Mouse (Mus musculus) kidney, postnatal 4 days (tissue): ENCODE results near the gene Lrrc14b.

Source experiments
- DNase-seq, 2 experiments: peaks; one replicate each; pipeline ENCODE4 v3.0.0; 2021; ENCODE audit warnings: mixed read lengths in 2 of 2

Gene Lrrc14b

DNA sequence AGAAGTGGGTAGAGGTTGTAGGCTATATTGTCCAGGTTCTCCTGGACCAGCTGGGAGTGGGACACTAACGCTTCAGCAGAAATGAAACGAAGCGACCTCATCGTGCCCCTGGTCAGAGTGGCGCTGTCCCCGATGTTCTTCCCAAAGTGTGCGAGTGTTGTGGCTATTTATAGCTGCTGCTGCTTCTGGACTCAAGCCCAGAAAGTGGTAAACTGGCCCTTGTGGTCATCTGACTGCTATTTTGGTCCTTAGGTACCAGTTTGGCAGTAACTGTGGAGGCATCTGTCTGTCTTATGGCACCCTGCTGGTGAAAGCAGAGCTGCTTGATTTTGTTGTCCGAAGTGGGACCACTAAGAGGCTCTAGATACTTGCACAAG is at the start of gene Lrrc14b:
TSS of gene Lrrc14b (minus strand) at position 147 of the 377 bp plus-strand sequence.
- peak; percentile 5 for DNase-seq

DNA sequence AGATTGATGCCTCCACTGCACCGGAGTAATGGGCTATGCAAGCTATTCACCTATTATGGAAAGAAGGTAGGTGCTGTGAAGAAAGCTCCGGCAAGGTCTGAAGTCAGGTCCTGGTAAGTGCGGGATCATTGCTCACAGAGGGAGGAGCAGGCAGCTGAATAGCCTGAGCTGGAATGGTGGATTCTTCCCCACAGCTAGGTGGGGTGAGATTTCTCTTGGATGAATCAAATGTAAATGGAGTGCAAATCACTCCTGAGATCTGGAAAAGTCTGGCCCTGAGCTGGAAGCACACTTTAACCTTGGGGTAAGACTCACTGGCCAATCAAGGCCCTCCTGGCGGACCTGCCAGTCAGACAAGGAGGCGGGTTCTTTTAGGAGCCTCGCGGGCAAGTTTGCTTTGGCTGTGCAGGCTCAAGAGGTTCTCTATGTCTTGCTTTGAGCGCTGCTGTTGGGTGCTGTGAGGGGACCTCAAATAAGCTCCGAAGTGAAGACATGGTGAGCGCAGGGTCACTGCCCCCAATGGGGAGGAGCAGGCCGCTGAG is 35.6 kb upstream of the Lrrc14b start, which contains the start of gene Ftl1-ps1:
TSS of gene Ftl1-ps1 (plus strand) at position 397 of the 542 bp plus-strand sequence.
- peak; percentile 41 to 46 for DNase-seq

DNA sequence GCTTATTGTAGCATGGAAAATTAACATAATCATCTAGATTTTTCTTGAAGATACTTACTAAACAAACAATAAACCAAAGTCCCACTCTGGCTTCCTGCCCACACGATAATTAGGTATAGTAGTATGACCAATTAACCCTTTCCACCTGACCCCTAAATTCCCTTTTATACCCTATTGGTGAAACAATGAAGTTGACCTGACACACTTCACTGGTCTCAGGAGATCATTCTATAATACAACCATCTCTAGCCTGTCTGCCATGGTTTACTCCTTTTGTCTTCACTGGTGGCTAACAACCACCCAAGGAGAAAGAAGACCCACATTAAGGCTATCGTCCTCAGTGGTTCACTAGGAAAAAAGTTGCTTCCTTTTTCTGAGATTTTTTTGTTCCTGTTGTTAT is 27.4 kb upstream of the Lrrc14b start:
- no peak for DNase-seq

DNA sequence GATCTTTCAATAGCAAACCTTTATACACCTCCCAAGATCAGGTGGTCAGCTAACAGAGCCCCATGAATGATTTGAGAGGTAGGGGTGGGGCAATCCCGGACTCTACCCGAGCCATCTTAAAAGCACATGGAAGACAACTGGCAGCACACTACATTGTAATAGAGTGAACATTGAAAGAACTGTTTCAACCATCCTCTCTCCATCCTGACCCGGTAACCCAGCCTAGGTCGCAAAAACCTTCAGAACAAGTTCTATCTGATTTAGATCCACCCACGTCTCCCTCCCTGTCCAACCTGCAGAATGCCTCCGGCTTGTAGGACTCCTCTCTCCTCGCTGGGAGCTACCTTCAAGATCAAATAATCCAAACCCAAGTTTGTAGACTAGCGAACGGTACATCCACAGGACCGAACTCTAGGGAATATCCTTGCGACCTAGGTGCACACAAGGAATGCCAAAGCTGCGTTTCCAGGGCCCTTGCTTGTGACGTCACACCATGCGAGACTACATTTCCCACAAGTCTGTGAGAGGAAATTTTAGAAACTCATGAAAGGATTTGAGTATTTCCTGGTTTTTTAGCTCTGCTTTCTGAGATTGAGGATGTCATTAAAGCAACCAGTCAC is 26.7 kb upstream of the Lrrc14b start, which contains the start of gene Zfp72:
TSS of gene Zfp72 (minus strand) at position 466 of the 620 bp plus-strand sequence.
- peak; percentile 81 to 83 for DNase-seq

DNA sequence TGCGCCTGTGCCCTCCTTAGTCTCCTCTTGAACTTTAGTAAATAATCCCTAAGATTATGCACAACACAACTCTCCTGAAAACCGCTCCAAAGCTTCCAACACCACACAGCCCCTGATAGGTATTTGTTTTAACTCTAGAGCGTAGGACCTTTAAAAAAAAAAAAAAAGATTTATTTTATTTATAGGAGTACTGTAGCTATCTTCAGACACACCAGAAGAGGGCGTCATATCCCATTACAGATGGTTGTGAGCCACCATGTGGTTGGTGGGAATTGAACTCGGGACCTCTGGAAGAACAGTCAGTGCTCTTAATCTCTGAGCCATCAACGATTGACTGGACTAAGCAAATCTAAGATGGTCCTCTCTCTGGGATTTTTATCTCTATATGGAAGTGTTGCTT is 25.9 kb upstream of the Lrrc14b start:
- DNase-seq = no peak

DNA sequence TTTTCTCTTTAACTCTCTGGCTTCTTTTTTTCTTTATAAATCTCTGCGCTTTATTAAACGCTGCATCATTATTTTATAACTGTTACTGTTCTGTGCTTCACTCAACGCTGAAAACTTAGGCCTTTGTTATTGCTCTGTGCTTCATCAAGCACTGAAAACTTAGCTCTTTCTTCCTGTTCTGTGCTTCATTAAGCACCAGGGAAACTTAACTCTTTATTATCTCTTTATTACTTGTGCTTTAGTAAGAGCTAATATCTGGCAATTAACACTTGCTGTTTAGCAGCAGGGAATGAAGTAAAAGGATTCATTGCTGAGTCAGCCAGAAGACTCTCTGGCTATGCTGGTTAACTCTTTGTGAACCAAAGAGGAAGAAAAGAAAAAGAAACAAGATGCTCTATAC is 18.5 kb upstream of the Lrrc14b start:
- DNase-seq = no peak

DNA sequence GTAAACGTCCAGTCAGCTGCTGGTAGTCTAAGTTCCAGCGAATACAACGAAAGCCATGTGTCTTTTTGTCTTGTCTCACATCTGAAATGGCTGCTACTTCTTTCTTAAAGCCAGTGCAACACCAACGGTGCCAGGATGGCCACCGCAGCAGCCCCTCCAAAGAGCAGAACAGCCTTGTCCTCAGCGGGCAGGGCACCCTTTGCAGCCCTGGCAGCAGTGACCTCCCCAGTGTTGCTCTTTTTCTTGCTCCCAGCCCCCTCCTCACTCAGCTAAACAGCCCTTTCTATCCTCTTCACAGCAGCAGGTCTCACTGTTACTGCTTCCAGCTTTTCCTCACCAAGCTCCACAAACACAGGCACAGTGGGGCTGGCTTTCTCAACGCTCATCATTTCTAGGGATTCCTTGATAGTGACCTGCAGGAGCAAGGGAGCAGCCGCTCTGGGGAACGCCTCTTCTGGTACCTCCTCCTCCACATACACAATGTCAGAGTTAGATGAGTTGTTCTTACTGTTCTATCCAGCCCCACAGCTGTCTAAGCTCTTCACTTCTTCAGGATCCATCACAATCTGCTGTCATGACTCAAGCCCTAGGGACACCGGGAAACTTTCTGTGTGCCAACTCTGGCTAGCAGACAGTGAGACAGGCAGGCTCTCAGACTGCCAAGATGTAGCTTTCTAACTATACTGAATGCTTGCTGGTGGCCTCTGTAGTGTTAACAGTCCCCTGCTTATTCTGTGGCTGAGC is 17.9 kb upstream of the Lrrc14b start:
- peak in 1 of 2 experiments; percentile 9 for DNase-seq

DNA sequence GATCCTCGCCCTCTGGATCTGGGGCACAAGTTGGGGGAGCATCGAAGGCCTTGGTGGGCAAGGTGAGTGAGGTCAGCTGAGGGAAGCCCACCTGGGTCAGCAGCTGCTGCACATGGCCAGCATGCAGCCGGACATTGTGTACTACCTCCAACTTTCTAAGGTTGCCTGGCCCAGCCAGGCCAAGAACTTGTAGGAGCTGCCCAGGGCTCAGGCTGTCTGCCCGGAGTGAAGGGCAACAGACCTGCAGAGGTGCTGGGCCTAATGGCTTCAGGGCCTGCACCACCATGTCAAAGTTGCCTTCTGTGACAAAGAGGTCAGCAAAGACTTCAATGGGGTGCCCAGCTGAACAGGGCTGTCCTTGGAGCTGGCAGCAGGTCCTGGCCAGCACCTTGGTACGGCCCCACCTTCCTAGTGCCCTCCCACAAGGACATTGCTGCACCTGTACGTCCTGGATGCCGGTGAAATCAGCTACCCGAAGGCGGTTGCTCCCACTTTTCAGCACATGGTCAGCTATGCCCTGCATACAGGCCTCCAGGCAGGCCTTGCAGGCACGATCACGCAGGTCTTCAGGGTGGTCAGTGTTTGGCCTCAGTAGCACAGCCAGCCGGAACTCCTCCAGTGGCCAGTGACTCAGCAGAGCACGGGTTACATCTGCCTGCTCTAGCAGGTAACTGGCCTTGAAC is 488 bp downstream of the Lrrc14b start:
- peak; percentile 2 to 6 for DNase-seq

DNA sequence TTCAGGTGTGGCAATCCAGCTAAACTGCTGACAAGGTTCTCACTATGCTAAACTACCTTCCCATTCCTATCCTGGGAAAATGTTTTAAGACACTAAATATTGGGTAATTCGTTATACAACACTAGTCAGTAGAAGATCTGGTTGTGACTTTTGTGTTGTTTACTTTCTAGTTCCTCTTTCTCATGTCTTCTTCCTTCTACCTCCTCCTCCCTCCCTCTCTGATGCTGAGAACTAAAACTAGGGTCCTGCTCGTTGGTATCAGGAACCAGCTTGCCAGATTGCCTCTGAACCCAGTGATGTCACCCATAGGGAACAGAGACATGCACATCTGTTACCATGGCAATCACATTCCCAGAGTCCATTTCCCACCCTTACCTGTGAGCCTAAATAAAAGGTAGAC is 1.6 kb downstream of the Lrrc14b start:
- no peak for DNase-seq

DNA sequence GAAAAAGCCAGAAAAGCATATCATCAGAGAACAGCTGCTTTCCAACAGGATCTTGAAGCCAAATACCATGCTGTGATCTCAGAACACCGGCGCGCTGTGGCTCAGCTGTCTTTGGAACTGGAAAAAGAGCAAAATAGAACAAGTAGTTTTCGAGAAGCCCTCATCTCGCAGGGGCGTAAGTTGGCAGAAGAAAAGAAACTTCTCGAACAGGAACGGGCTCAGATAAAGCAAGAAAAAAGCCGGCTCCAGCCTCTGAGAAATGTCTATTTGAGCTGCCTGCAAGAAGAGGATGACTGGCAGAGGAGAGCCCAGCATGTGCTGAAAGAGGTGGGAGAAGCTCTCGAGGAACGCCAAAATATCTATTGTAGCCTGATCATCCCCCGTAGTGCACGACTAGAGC is 7.3 kb downstream of the Lrrc14b start:
- DNase-seq = no peak

DNA sequence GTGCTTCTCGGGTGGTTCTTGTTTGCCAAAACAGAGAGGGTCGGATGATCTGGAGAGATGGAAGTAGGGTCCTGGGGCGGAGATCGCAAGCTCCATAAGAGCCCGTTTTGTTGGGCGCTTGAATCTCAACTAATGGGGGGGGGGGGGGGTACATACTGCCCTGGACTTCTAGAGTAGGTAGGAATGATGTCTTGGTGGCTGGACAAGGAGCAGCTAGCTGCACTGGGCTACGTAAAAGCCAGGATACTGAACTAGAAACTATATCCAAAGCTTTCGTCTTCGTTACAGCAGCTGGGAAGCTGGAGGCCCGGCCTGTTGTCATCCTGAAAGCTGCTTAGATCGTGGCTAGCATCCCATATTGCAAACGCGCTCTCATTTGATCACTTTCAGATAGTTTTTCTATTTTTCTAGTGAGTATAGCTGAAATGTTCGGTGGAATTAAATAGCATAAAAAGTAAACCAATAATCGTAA is 13.3 kb downstream of the Lrrc14b start:
- DNase-seq = no peak

DNA sequence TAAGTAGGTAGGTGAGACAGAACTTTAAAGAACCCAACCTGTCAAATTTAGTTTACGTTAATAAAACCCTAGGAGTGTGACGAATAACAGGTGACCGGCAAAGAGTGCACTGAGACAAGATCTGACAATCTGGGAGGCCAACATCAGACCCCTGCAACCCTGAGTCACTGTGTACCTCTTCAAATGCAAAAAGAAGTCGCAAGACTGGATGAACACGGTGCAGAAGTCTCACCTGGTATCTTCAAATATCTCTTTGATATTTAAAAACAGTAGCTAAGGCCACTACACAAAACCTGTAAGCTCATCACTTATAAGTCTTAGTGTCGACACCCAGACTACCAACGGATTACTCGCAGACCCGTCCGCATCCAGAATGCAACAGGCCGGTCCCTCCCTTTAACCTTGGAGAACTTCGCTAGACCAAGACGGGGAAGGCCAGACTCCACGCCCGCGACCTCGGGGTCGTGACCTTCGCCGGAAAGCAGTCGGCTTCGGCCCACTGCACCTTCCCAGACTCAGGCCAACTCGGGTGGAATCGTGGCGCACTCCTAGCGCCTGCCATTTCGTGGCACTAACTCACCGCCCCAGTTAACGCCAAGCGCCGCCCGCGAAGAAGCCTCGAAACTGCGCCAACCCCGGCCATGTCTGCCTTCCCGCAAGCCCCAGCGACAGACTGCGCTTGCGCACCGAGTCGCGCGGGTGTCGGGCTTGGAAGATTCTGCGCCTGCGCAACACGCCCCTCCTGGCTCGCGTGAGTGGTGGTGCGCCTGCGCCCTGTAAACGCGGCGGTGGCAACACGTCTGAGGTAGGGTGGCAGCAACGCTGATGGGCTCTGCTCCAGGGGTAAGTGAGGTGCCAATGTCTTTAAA is 14.0 kb downstream of the Lrrc14b start, which contains the start of the genes Sdha and Ccdc127:
TSS of gene Sdha (minus strand) at position 715 of the 869 bp plus-strand sequence.
TSS of gene Ccdc127 (plus strand) at position 744 of the 869 bp plus-strand sequence.
- peak; percentile 97 to 98 for DNase-seq

DNA sequence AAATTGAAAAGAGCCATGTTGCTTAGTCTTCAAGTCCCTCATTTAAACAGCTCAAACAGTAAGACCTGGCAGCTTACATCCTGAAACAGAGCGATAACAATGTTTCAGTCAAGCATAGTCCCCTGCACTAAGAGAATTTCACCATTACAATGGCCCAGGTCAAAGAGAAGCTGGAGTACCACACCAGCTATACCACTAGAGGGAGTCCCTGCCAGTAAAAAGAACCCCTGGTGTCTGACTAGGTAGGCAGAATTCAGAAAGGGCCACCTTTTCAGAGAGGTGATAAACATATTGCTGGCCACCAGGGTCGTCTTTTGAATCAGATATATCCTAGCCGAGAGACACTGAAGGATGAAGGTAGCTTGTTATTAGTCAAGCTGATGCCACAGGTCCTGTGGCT is 22.8 kb downstream of the Lrrc14b start:
- peak; percentile 31 to 63 for DNase-seq

DNA sequence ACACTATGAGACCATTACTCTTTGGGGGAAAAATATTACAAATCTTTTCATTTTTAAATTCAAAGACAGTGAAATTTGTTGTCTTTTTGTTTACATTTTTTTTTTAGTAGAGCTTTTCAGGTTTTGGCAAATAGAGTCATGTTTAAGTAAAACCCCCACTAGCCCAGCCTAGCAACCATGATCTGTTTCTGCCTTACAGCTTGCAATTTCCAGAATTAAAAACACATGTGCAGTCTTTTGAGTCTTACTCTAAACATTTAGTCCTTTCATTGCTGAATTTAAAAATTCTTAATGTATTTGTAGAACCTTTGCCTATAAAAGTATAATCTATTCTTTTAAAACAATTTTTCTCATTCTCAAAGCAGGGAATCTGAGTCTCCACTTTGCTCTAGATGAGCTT is 34.5 kb downstream of the Lrrc14b start:
- no peak for DNase-seq

DNA sequence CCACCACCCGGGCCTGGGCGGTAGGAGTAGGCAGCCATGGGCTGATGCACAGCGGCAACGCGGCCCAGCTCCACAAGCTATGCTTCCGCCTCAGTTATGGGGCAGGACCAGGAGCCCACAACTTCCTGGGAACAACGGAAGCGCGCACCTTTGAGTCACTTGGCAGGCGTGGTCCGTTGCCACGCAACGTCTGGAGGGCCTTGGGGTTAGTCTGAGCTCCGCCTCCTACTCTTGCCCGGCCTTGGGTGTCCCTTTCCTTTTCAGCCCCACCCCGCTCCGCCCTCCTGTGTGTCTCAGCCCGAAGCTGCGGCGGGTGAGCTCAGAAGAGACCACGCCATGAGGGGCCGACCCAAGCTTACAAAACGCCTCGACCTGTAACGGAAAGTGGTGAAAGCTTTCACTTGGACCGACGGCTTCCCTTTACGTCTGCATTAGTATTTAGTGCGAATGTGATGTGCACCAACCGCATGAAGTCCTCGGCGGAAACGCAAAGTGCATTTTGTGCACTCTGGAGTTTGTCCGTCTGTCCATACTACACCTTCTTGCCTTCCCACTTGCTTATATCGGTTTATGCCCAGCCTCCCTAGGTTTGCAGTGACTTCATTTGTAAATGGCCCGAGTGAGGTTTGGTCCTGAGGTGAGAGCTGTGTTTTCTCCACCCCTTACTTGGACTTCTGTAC is 46.5 kb downstream of the Lrrc14b start, which contains the start of gene Pdcd6:
TSS of gene Pdcd6 (minus strand) at position 411 of the 680 bp plus-strand sequence.
- DNase-seq = peak; percentile 92 to 95

DNA sequence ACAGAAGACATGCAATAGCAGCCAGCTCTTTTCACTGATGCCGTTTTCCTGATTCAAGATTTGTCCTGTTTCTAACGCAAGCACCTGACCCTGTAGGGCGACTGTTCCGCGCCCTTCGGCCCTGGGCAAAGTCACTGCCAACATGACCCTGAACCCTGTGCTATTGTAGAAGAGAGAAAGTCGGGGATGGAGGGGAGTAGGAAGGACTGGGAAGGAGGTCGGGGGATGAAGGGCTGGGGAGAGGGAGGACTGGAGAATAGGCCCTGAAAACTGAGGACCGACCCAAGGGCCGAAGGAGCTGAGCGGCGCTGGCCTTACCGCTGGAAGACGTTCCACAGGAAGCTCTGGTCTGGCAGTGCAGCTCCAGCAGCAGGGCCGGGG is 47.0 kb downstream of the Lrrc14b start:
- DNase-seq = no peak

DNA sequence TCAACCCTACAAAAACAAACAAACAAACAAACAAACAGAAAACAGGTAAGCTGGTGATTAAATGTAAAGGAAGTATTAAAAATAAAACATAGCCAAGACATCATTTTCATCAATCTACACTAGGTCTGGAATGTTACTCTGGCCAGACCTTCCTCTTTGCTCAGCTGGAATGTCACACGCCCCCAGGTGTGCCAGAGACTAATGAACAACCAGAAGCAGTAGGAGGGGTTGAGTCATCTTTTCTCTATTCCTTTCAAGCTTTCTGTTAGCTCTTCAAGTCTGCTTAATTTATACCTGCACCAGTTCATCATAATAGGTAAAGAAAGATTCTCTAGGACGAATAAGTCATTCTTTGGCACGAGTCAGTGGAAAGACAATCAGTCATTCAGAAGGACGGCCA is 47.4 kb downstream of the Lrrc14b start:
- DNase-seq = no peak

DNA sequence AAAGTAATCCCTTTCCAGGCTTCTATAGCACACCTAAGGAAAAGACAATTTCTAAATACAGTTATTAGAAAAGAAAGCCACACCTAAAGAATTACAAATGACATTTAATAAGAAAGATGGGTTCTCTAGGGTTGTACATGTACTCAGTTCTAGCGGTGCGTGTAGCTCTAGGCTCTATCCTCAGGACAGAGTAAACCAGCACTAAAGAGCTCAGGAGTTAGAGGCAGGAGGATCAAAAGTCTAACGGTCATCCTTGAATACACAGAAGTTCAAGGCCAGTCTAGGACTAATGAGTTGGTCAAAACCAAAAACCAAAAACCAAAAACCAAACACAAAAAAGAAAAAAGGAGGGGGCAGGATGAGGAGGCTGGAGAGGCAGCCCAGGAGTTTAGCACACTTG is 49.2 kb downstream of the Lrrc14b start:
- no peak for DNase-seq
